Mouse (Mus musculus) erythroid progenitor cell, adult 5-6 weeks (primary cell): ENCODE data around the gene Aadacl4. TPM values are rescaled to one million over a fixed set of nuclear protein-coding genes. Genes with fewer than 3 reads are reported as not detected.
A peak's percentile ranks its signal among the peaks of the same experiment; 100 is the strongest.

Experiments used
- ATAC-seq: replicated peaks from 2 replicates; pipeline ENCODE4 v1.8.0; 2016; ENCODE audit warnings: moderate number of reproducible peaks, mild to moderate bottlenecking, moderate TSS enrichment, inconsistent platforms; ENCODE audit not compliant: poor library complexity, low FRiP score, severe bottlenecking
- total RNA-seq, 2 experiments: library from RNA; stranded (forward) in 1 of 2; stranded (reverse) in 1 of 2; fragments of 150-400 nt in 1 of 2; fragments of 186-747, 209-891 nt in 1 of 2; gene quantifications; 2 replicates each; pipeline versions ENCODE4 v1.2.3 to v1.2.4; 2015 to 2017; ENCODE audit warnings: low replicate concordance in 2 of 2

Gene Aadacl4
- not detected in 2 replicates for total RNA-seq (2015; ENCODE audit: low replicate concordance)
- total RNA-seq (2017; ENCODE audit: low replicate concordance) = not detected in 2 replicates

GRCm38 (mm10) chr4:144613407-144613806, at the start of gene Aadacl4:
Gene Aadacl4, plus strand, starts transcription at chr4:144613707.
- ATAC-seq = no peak

GRCm38 (mm10) chr4:144565034-144565433, 48.5 kb upstream of the Aadacl4 start, which contains the start of gene Gm13124:
Gene Gm13124, minus strand, starts transcription at chr4:144565134.
- no peak for ATAC-seq

GRCm38 (mm10) chr4:144567752-144568151, 45.8 kb upstream of the Aadacl4 start:
- ATAC-seq = no peak

GRCm38 (mm10) chr4:144586207-144586606, 27.3 kb upstream of the Aadacl4 start:
- ATAC-seq = peak; percentile 88

GRCm38 (mm10) chr4:144592790-144593189, 20.7 kb upstream of the Aadacl4 start:
- no peak for ATAC-seq

DNA sequence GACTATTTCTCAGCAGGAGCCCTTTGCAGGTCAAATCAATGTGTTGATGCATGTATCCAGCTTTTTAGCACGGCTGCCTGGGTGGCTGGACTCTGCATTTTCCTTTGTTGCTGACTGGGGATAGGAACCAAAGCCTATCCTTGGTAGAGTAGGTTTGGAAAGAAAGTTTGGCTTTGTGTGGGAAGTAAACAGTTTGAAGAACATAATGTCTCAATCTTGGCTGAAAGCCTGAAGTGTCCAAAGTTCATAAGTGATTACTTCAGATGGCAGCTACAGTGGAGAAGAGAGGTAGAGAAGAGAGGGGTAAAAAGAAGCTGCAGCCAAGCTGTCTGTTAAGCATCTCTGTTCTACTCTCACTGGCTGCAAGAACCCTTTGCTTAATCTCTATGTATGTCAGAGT, 1.1 kb downstream of the Aadacl4 start:
- no peak for ATAC-seq

DNA sequence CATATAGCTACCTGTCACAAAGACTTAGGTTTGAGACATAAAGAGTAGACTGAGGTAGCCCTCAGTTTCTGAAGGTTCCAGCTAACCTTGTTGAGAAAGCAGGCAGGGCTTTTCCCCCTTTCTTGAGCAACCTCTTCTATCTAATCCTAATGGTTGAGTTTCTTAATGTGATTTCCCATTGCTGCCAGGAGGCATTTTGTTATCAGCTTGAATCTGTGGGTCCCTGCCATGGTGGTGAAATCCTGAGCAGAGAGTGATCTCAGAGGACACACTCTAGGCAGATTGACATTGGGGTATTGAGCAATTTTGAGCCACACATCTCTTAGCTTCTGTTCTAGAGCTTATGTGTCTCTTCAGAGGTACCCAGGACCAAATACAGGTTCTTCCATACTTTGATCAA, 24.8 kb downstream of the Aadacl4 start:
- no peak for ATAC-seq

Other genes starting within 250 kb of the Aadacl4 start
- not detected in 2 replicates for gene Pramef20, start 235.8 kb upstream of the Aadacl4 start, total RNA-seq (2015; ENCODE audit: low replicate concordance)
- not detected in 2 replicates for gene Pramef20, start 235.8 kb upstream of the Aadacl4 start, total RNA-seq (2017; ENCODE audit: low replicate concordance)
- gene Pramef12, start 205.2 kb upstream of the Aadacl4 start, total RNA-seq (2015; ENCODE audit: low replicate concordance) = not detected in 2 replicates
- not detected in 2 replicates for gene Pramef12, start 205.2 kb upstream of the Aadacl4 start, total RNA-seq (2017; ENCODE audit: low replicate concordance)
- gene 1700012P22Rik, start 174.9 kb upstream of the Aadacl4 start, total RNA-seq (2015; ENCODE audit: low replicate concordance) = not detected in 2 replicates
- not detected in 2 replicates for gene 1700012P22Rik, start 174.9 kb upstream of the Aadacl4 start, total RNA-seq (2017; ENCODE audit: low replicate concordance)
- not detected in 2 replicates for gene Gm9944, start 160.4 kb upstream of the Aadacl4 start, total RNA-seq (2015; ENCODE audit: low replicate concordance)
- gene Gm9944, start 160.4 kb upstream of the Aadacl4 start, total RNA-seq (2017; ENCODE audit: low replicate concordance) = not detected in 2 replicates
- not detected in 2 replicates for gene Aadacl3, start 150.0 kb upstream of the Aadacl4 start, total RNA-seq (2015; ENCODE audit: low replicate concordance)
- gene Aadacl3, start 150.0 kb upstream of the Aadacl4 start, total RNA-seq (2017; ENCODE audit: low replicate concordance) = not detected in 2 replicates
- gene 9430007A20Rik, start 93.9 kb upstream of the Aadacl4 start, total RNA-seq (2015; ENCODE audit: low replicate concordance) = not detected in 2 replicates
- gene 9430007A20Rik, start 93.9 kb upstream of the Aadacl4 start, total RNA-seq (2017; ENCODE audit: low replicate concordance) = not detected in 2 replicates
- gene Gm13124, start 48.6 kb upstream of the Aadacl4 start, total RNA-seq (2015; ENCODE audit: low replicate concordance) = not detected in 2 replicates
- not detected in 2 replicates for gene Gm13124, start 48.6 kb upstream of the Aadacl4 start, total RNA-seq (2017; ENCODE audit: low replicate concordance)
- gene Gm436, start 72.7 kb downstream of the Aadacl4 start, total RNA-seq (2015; ENCODE audit: low replicate concordance) = not detected in 2 replicates
- not detected in 2 replicates for gene Gm436, start 72.7 kb downstream of the Aadacl4 start, total RNA-seq (2017; ENCODE audit: low replicate concordance)
- gene Gm13178, start 107.7 kb downstream of the Aadacl4 start, total RNA-seq (2015; ENCODE audit: low replicate concordance) = not detected in 2 replicates
- gene Gm13178, start 107.7 kb downstream of the Aadacl4 start, total RNA-seq (2017; ENCODE audit: low replicate concordance) = not detected in 2 replicates
- gene Gm438, start 172.9 kb downstream of the Aadacl4 start, total RNA-seq (2015; ENCODE audit: low replicate concordance) = not detected in 2 replicates
- not detected in 2 replicates for gene Gm438, start 172.9 kb downstream of the Aadacl4 start, total RNA-seq (2017; ENCODE audit: low replicate concordance)